Mouse (Mus musculus) R1 (cell line): Measurements from ENCODE around the gene Aifm1.

Source experiments
- DNase-seq: peaks from one replicate; pipeline ENCODE4 v3.0.0-alpha.2; 2018; ENCODE audit warnings: low read depth, low spot score

Gene Aifm1

GRCm38 (mm10) chrX:48513166-48513807 is at the start of gene Aifm1:
Aifm1 (minus strand) TSS chrX:48513563.
- DNase-seq = peak; percentile 94

DNA sequence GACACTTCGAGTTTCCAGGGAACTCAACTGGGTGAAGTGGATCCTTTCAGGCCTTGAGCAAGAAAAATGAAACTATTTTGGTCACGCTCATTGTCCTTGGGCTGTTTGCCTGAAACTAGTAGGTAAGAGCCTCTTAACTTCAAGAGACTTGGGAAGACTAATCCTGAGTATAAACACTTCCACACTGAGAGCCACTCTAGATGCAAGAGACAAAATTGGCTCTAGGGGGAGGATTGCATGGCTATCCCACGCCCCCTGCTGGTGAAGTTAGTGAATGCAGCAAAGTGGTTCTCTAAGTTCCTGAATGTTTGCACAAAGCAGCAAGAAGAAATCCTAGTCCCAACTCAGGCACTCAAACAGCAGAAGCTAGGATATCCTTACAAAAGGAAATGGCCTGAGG is 18.8 kb upstream of the Aifm1 start:
- DNase-seq = peak; percentile 78

DNA sequence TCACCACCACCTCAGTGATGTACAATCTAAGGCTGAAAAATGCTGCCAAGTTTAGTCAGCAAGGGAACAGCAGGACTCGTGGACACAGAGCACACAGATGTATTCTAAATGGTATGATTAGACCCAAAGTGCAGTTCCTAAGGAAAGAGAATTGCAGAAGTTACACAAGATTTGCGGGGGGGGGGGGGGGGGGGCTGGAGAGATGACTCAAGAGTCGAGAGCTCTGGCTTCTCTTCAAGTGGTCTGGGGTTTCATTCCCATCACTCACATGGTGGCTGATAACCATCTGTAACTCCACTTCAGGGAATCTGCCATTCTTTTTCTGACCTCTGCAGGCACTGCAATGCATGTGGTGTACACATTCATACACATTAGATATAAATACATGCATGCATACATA is 13.1 kb upstream of the Aifm1 start:
- no peak for DNase-seq

- DNase-seq = no peak
These were observed 12.5 kb upstream of the Aifm1 start for GRCm38 (mm10) chrX:48525866-48526265.

GRCm38 (mm10) chrX:48525332-48525731 is 12.0 kb upstream of the Aifm1 start:
- DNase-seq = no peak

DNA sequence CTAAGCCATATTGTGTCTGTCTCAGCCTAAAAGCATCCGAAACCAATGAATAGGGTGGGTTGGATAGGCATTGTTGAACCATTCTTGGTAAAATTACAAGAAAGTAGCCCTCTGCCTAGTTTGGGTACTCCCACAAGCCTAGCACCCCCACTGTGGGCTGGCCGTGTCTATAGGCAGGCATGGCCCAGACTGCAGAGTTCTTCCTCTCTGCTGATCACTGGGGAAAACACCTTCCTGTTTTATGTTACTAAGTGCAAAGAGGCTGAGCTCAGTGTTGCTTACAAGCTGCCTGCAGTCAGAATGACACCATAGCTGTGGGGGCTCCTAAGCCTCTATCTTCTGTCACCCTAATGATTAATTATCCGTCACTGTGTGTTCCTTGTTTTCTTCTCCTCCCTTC is 10.1 kb upstream of the Aifm1 start:
- no peak for DNase-seq

DNA sequence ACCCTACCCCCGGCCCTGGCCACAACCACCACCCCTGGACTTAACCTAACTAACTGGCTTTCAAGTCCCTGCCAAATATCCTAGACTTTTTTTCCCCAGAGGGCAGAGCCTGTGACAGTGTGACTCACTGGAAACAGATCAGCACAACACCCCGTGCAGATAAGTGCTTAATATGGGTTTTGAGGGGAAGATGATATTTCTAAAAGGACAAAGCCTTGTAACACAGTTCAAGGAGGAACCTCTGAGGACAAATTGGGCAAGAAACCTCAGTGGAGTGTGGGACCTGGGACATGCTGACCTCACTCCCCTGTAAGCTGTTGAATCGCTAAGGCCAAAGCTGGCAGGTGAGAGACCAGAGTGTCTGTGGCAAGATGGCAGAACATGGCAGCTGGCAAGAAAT is 8.3 kb upstream of the Aifm1 start:
- DNase-seq = no peak

DNA sequence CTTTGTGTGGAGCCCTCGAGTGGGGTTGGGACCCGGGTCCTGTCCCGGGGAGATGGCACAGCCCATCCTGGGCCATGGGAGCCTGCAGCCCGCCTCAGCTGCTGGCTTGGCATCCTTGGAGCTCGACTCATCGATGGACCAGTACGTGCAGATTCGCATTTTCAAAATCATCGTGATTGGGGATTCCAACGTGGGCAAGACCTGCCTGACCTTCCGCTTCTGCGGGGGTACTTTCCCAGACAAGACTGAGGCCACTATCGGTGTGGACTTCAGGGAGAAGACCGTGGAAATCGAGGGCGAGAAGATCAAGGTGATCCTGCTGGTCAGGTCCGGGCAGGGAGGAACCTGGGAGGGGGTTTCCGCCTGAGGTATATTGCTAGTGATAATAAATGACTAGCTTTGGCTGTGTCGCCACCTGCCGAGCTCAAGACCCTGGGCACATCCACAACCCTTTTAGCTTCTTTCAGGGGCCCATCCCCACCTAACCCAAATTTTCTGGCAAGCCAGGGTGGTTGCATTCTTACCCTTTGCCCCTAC is 6.3 kb upstream of the Aifm1 start:
- DNase-seq = no peak

GRCm38 (mm10) chrX:48518808-48519548 is 5.6 kb upstream of the Aifm1 start, which contains the start of gene Rab33a:
Rab33a (plus strand) TSS chrX:48519285.
- peak; percentile 74 for DNase-seq

DNA sequence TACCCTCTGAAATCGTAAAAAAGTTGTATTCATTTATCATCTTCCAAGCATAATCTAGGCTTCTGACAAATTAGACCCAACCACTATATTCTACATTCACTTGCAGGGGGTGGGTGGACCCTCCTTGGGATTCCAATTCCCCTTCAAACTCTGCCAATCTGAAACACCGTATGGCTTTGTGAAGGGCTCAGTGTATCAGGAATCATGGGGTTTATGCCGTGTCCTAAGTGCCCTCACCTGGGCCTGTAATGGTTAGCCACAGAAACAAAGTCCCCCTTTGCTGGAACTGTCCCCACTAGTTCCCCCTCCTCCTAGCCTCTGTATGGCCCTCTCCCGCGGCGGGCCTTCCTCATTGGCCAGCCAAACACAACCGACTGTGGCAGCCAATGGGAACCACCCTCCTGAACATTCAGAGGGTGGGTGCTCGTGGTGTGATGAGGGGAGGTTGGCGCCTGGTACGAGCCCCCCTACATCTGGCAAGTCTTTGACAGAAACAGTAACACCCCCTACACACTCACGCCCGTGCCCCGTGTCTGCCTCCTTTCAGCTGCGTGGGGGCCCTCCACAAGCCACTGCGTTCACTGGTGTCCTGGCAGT is 4.9 kb upstream of the Aifm1 start:
- peak; percentile 86 for DNase-seq

- no peak for DNase-seq
These were observed 461 bp upstream of the Aifm1 start for GRCm38 (mm10) chrX:48513824-48514223.

DNA sequence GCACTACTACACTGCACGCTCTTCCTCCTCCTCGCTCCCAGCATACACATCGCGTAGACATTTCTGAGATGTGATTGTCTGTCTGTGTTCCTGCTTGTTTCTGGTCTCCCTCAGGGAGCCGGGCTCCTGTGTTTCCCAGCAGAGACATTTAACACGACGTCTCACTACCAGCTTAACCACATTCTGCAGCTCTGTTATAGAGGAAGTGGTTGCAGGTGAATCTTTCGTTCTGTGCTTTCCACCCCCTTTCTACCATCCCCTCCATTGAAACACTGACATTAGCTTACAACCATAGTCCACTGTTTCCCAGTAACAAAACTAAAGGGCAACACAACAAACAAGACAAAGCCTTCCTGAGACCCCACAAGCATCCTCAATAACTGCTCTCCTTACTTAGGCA is 19.6 kb downstream of the Aifm1 start:
- peak; percentile 16 for DNase-seq

DNA sequence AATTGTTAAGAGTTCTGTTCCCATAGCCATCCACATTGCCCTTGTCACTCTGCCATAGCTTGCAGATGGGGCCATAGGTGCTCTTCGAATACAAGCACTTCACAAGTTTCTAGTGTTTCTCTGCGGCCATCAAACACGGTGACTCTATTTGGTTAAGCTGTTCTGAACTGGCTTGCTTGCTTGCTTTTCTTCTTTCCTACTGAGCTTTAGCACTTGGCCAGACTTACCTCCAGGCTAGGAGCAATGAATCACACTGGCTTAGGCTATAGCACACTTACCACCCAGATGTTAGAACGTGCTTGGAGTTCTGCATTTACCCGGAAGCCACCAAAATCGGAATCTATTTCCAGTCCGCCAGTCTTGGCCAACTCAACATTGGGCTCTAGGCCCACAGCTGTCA is 31.7 kb downstream of the Aifm1 start:
- no peak for DNase-seq

DNA sequence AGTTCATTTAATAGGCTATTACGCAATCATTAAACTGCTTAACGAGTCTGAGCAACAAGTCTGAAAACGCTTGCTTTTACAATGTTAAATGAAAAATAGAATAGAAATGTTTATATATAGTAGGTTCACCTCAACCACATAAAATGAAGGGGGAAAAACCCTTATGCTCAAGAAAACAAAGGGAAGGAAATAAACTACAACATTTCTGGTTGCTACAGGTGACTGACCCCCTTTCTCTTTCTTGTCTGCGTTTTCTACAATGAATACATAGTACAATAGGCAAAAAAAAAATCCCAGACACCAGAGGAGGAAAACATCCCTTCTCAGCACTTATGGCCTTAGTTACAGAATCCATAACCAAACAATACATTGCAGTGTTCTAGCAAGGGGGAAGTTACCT is 32.3 kb downstream of the Aifm1 start:
- DNase-seq = no peak

DNA sequence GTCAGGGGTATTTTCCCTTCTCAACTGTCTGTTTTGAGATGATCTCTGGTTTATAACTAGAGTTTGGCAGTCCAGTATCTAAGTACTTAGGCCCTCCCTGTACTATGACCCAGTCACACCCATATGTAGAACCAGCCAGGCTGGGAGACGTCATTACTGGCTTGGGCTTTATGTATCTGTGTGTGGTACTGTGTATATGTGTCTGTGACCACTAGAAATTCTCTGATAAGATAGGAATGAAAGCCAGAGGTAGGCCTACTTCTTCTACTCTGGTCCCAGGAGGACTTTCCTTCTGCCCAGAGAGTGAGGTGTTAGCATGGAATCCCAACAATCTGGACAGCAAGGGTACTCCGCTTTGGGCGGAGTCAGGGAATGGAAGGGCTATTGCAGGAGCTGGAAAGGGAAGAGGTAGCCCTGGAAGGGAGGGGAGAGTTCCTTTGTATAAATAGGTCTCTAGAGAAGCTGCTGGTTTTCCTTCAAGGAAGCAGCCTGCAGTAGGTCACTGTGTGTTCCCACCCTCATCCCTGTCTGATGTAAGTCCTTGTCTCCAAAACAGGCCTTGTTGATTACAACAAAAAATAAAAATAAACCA is 45.9 kb downstream of the Aifm1 start:
- DNase-seq = no peak

DNA sequence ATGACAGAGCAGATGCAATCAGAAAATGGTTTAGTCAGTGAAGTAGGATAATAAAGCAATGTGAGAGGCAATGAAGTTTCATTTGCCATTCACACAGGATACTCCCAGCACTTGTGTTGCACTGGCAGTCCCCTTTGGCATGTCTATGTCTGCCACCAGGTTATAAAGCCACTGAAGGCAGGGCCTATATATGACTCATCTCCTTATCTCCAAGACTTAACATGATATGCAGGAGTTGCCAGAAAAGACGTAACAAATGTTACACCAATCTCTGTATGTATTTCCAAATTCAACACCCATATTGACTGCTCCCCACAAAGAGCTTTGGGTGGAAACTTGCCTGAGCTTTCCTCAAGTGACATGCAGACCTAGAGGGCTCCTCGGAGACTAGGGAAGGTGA is 47.2 kb downstream of the Aifm1 start:
- DNase-seq = no peak

GRCm38 (mm10) chrX:48464436-48464835 is 48.9 kb downstream of the Aifm1 start:
- DNase-seq = no peak

GRCm38 (mm10) chrX:48463636-48464035 is 49.7 kb downstream of the Aifm1 start:
- DNase-seq = no peak

- peak; percentile 75 for DNase-seq
These were observed 50.4 kb downstream of the Aifm1 start, which contains the start of gene Elf4 for GRCm38 (mm10) chrX:48462754-48463507. Elf4 (minus strand) TSS chrX:48463132.

- DNase-seq = no peak
These were observed 51.1 kb downstream of the Aifm1 start for GRCm38 (mm10) chrX:48462297-48462696.

DNA sequence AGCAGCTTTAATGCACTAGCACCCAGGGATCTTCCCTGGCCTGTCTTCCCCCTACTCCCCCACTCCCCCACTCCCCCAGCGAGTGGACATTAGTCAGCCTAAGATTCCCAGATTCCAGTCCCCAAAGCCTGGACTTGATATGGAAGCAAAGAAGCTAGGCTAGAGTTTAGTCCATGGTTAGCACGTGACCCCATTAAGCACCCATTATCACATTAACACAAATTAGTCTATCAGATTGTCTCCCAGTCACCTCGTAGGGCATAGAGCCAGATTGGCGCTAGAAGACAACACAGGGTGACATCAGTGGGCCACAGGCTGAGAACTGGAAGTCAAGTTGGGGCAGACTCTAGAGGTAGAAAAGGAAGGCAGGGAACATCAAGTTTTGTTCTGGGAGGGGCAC is 52.4 kb downstream of the Aifm1 start:
- no peak for DNase-seq
